Mouse (Mus musculus): ENCODE data around the gene Cacnb2. TPM values are rescaled to one million over a fixed set of nuclear protein-coding genes. Genes with fewer than 3 reads are reported as not detected.

Cacnb2 gene
- polyA plus RNA-seq, 1 experiment = not detected

- no peak overlapping the region for H3K4me3 ChIP-seq (ENCODE audit: insufficient read depth, low read depth, low read length)
- WGBS = 92% methylated on average over 4 of the region's 4 CpGs
- TF ChIP-seq CTCF (IDR thresholded peaks at IDR 0.05; ENCODE audit: insufficient read depth, low read depth, low read length) (no peak), POLR2A (IDR thresholded peaks at IDR 0.05; ENCODE audit: insufficient read depth, low read depth, low read length) (no peak)
- H3K4me1 ChIP-seq (ENCODE audit: control insufficient read depth, insufficient read depth, low read length) = no peaks in the 10 kb centered on the region
- H3K27ac ChIP-seq (ENCODE audit: insufficient read depth, low read depth, low read length) = no peak overlapping the region
Measured at GRCm38 (mm10) chr2:14992531-14992930, 389.6 kb downstream of the Cacnb2 start.

- Histone ChIP-seq H3K4me1 (ENCODE audit: control insufficient read depth, insufficient read depth, low read length) (no peaks in the 10 kb centered on the region), H3K4me3 (ENCODE audit: insufficient read depth, low read depth, low read length) (no peak overlapping the region), H3K27ac (ENCODE audit: insufficient read depth, low read depth, low read length) (no peak overlapping the region)
- 82% methylated on average over 4 of the region's 4 CpGs for WGBS
- TF ChIP-seq CTCF (IDR thresholded peaks at IDR 0.05; ENCODE audit: insufficient read depth, low read depth, low read length) = no peak
Measured at GRCm38 (mm10) chr2:14996036-14996435, 393.1 kb downstream of the Cacnb2 start.

- TF ChIP-seq POLR2A (IDR thresholded peaks at IDR 0.05; ENCODE audit: insufficient read depth, low read depth, low read length) (no peak), CTCF (IDR thresholded peaks at IDR 0.05; ENCODE audit: insufficient read depth, low read depth, low read length) (no peak)
- H3K27ac ChIP-seq (ENCODE audit: insufficient read depth, low read depth, low read length) = no peak overlapping the region
- WGBS = 92% methylated on average over 5 of the region's 5 CpGs
Measured at GRCm38 (mm10) chr2:14997836-14998235, 394.9 kb downstream of the Cacnb2 start.

GRCm38 (mm10) chr2:15007531-15007930 is 404.6 kb downstream of the Cacnb2 start:
- Histone ChIP-seq H3K4me3 (ENCODE audit: insufficient read depth, low read depth, low read length) (no peak overlapping the region), H3K27ac (ENCODE audit: insufficient read depth, low read depth, low read length) (no peak overlapping the region), H3K4me1 (ENCODE audit: control insufficient read depth, insufficient read depth, low read length) (no peaks in the 10 kb centered on the region)
- WGBS = 86% methylated on average over 3 of the region's 3 CpGs
- no peak for TF ChIP-seq CTCF (IDR thresholded peaks at IDR 0.05; ENCODE audit: insufficient read depth, low read depth, low read length)
- TF ChIP-seq POLR2A (IDR thresholded peaks at IDR 0.05; ENCODE audit: insufficient read depth, low read depth, low read length) = no peak

More at GRCm38 (mm10) chr2:14997836-14998235, 394.9 kb downstream of the Cacnb2 start:
- H3K4me1 ChIP-seq (ENCODE audit: control insufficient read depth, insufficient read depth, low read length) = no peaks in the 10 kb centered on the region
- H3K4me3 ChIP-seq (ENCODE audit: insufficient read depth, low read depth, low read length) = no peak overlapping the region

- Histone ChIP-seq H3K27ac (ENCODE audit: insufficient read depth, low read depth, low read length) (no peak overlapping the region), H3K4me3 (ENCODE audit: insufficient read depth, low read depth, low read length) (no peak overlapping the region), H3K4me1 (ENCODE audit: control insufficient read depth, insufficient read depth, low read length) (no peaks in the 10 kb centered on the region)
- TF ChIP-seq CTCF (IDR thresholded peaks at IDR 0.05; ENCODE audit: insufficient read depth, low read depth, low read length) (no peak), POLR2A (IDR thresholded peaks at IDR 0.05; ENCODE audit: insufficient read depth, low read depth, low read length) (no peak)
- 100% methylated on average over 1 of the region's 1 CpGs for WGBS
Measured at GRCm38 (mm10) chr2:15008072-15008471, 405.2 kb downstream of the Cacnb2 start.

- 89% methylated on average over 3 of the region's 3 CpGs for WGBS
- Histone ChIP-seq H3K4me1 (ENCODE audit: control insufficient read depth, insufficient read depth, low read length) (no peaks in the 10 kb centered on the region), H3K27ac (ENCODE audit: insufficient read depth, low read depth, low read length) (no peak overlapping the region), H3K4me3 (ENCODE audit: insufficient read depth, low read depth, low read length) (no peak overlapping the region)
- TF ChIP-seq CTCF (IDR thresholded peaks at IDR 0.05; ENCODE audit: insufficient read depth, low read depth, low read length) (no peak), POLR2A (IDR thresholded peaks at IDR 0.05; ENCODE audit: insufficient read depth, low read depth, low read length) (no peak)
Measured at GRCm38 (mm10) chr2:15026817-15027216, 423.9 kb downstream of the Cacnb2 start.

GRCm38 (mm10) chr2:15027816-15028215 is 424.9 kb downstream of the Cacnb2 start:
- H3K27ac ChIP-seq (ENCODE audit: insufficient read depth, low read depth, low read length) = no peak overlapping the region
- H3K4me1 ChIP-seq (ENCODE audit: control insufficient read depth, insufficient read depth, low read length) = no peaks in the 10 kb centered on the region
- WGBS = 100% methylated on average over 1 of the region's 1 CpGs
- TF ChIP-seq POLR2A (IDR thresholded peaks at IDR 0.05; ENCODE audit: insufficient read depth, low read depth, low read length) = no peak
- TF ChIP-seq CTCF (IDR thresholded peaks at IDR 0.05; ENCODE audit: insufficient read depth, low read depth, low read length) = no peak
- no peak overlapping the region for H3K4me3 ChIP-seq (ENCODE audit: insufficient read depth, low read depth, low read length)

Other genes with a start within 250 kb of the Cacnb2 start
- gene Slc39a12, start 214.8 kb upstream of the Cacnb2 start, polyA plus RNA-seq (2012; ENCODE audit: insufficient read depth, insufficient read length, low replicate concordance, missing spikeins) = not detected in 2 replicates

Data from olfactory bulb, adult 2 months (tissue).